ENCODE assay signal across 15 mouse cellular contexts in genomic region chr14:72234234-72235075, GRCm38 (mm10).
DNase-seq lines count a peak whose midpoint lies in the region; ATAC-seq and TF ChIP-seq lines count a peak whose summit lies in the region.
"Had no signal": no experiment of that assay in that cellular context is flagged by ENCODE, and none has a peak within 500 bp of the region (broad histone marks: within the 10 kb centered on the region; RNA-seq: fewer than 3 reads in every experiment).

No protein-coding gene starts in this region.

- H3K9me3 ChIP-seq in forebrain, postnatal 0 days (ENCODE audit: low read length): no peaks in the 10 kb centered on the region
- no peaks in the 10 kb centered on the region for H3K9me3 ChIP-seq in forebrain, embryonic 12.5 days
- no peaks in the 10 kb centered on the region for H3K9me3 ChIP-seq in hindbrain, embryonic 16.5 days (ENCODE audit: control insufficient read depth, low read length)
- H3K9me3 ChIP-seq: hindbrain, embryonic 15.5 days; liver, embryonic 12.5 days had no signal

- H3K36me3 ChIP-seq in forebrain, postnatal 0 days (ENCODE audit: insufficient read depth): no peaks in the 10 kb centered on the region
- H3K36me3 ChIP-seq in forebrain, embryonic 12.5 days (replicated peaks): no peaks in the 10 kb centered on the region
- no peaks in the 10 kb centered on the region for H3K36me3 ChIP-seq in hindbrain, embryonic 16.5 days (ENCODE audit: control insufficient read depth, insufficient read depth, low read length)
- H3K36me3 ChIP-seq: G1E; hindbrain, embryonic 15.5 days; liver, embryonic 12.5 days had no signal

- no peaks in the 10 kb centered on the region for H3K27me3 ChIP-seq in forebrain, postnatal 0 days (ENCODE audit: insufficient read depth, low read length)
- no peaks in the 10 kb centered on the region for H3K27me3 ChIP-seq in forebrain, embryonic 12.5 days
- H3K27me3 ChIP-seq in hindbrain, embryonic 16.5 days (replicated peaks; ENCODE audit: control insufficient read depth, insufficient read depth, low read length): no peaks in the 10 kb centered on the region
- H3K27me3 ChIP-seq: hindbrain, embryonic 15.5 days; liver, embryonic 12.5 days had no signal

- no peak overlapping the region for H3K27ac ChIP-seq in forebrain, postnatal 0 days (ENCODE audit: low read depth, low read length)
- H3K27ac ChIP-seq in forebrain, embryonic 12.5 days: no peak overlapping the region
- H3K27ac ChIP-seq in hindbrain, embryonic 16.5 days (ENCODE audit: low read depth, low read length): no peak overlapping the region
- H3K27ac ChIP-seq: hindbrain, embryonic 15.5 days; liver, embryonic 12.5 days had no signal

- H3K4me3 ChIP-seq in forebrain, postnatal 0 days (ENCODE audit: low read depth, low read length): no peak overlapping the region
- H3K4me3 ChIP-seq in forebrain, embryonic 12.5 days (replicated peaks): no peak overlapping the region
- no peak overlapping the region for H3K4me3 ChIP-seq in hindbrain, embryonic 16.5 days (ENCODE audit: low read length)
- H3K4me3 ChIP-seq: erythroblast, embryonic 14.5 days; hindbrain, embryonic 15.5 days; liver, embryonic 12.5 days had no signal

- no peak overlapping the region for H3K4me2 ChIP-seq in forebrain, postnatal 0 days (ENCODE audit: low read depth)
- H3K4me2 ChIP-seq in forebrain, embryonic 12.5 days: no peak overlapping the region
- no peak overlapping the region for H3K4me2 ChIP-seq in hindbrain, embryonic 16.5 days (ENCODE audit: low read length)
- H3K4me2 ChIP-seq: hindbrain, embryonic 15.5 days; liver, embryonic 12.5 days had no signal

- no peak for TF ChIP-seq CTCF in forebrain, postnatal 0 days (IDR thresholded peaks at IDR 0.05; ENCODE audit: low read depth)

- no peak overlapping the region for H3K9ac ChIP-seq in forebrain, postnatal 0 days
- H3K9ac ChIP-seq in forebrain, embryonic 12.5 days: no peak overlapping the region
- no peak overlapping the region for H3K9ac ChIP-seq in hindbrain, embryonic 16.5 days (ENCODE audit: low read depth, low read length)
- H3K9ac ChIP-seq: hindbrain, embryonic 15.5 days; liver, embryonic 12.5 days had no signal

- peak; percentile 81 for ATAC-seq in forebrain, postnatal 0 days
- no peak for ATAC-seq in forebrain, embryonic 12.5 days (ENCODE audit: low FRiP score)
- no peak for ATAC-seq in hindbrain, embryonic 16.5 days
- ATAC-seq: liver, embryonic 12.5 days had no signal

- 59% methylated on average over 6 of the region's 6 CpGs for WGBS in forebrain, postnatal 0 days
- WGBS in forebrain, embryonic 12.5 days: 81% methylated on average over 6 of the region's 6 CpGs
- WGBS in hindbrain, embryonic 16.5 days: 73% methylated on average over 6 of the region's 6 CpGs

- intact Hi-C loops in left cerebral cortex, postnatal 4 days (cut with DNase I): no loop called here
- intact Hi-C loops in heart, postnatal 36 days (cut with DNase I): no loop called here

- peak; percentile 63 for DNase-seq in forebrain, postnatal 0 days
- peak; percentile 37 for DNase-seq in brain, embryonic 18.5 days (ENCODE audit: low read depth, low spot score)
- peak; percentile 86 to 91 for DNase-seq in cerebellum, postnatal 14 days
- DNase-seq in left cerebral cortex, postnatal 4 days: peak; percentile 49
- no peak for DNase-seq in gastrocnemius, postnatal 4 days (ENCODE audit: low spot score in 2 of 2)
- DNase-seq in heart, postnatal 36 days: no peak
- DNase-seq: lung, postnatal 14 days; midbrain, embryonic 14.5 days; thymus, adult 18-20 months had no signal

- no peaks in the 10 kb centered on the region for H3K4me1 ChIP-seq in forebrain, postnatal 0 days (ENCODE audit: insufficient read depth)
- no peaks in the 10 kb centered on the region for H3K4me1 ChIP-seq in forebrain, embryonic 12.5 days
- no peaks in the 10 kb centered on the region for H3K4me1 ChIP-seq in hindbrain, embryonic 16.5 days (ENCODE audit: control insufficient read depth, insufficient read depth, low read depth, low read length)
- H3K4me1 ChIP-seq: hindbrain, embryonic 15.5 days; liver, embryonic 12.5 days had no signal

Comparison
In these comparisons a context has a peak if more than half of its experiments do, and no peak if none do; other contexts are left out.
1. DNase-seq: peak in forebrain, postnatal 0 days (single experiment), brain, embryonic 18.5 days (single experiment), cerebellum, postnatal 14 days (2 of 2) and left cerebral cortex, postnatal 4 days (single experiment); none in gastrocnemius, postnatal 4 days (0 of 2) and heart, postnatal 36 days (0 of 2).